Mouse (Mus musculus) ES-E14 (cell line): Measurements from ENCODE around the gene Miga2. TPM values are rescaled to one million over a fixed set of nuclear protein-coding genes. Genes with fewer than 3 reads are reported as not detected.
A peak's percentile ranks its signal among the peaks of the same experiment; 100 is the strongest.

ENCODE experiments used
- DNase-seq: peaks from one replicate; pipeline ENCODE4 v3.0.0-alpha.2; 2013; ENCODE audit warnings: low read depth, low spot score
- H3K27ac ChIP-seq: 2 replicates; pipeline ENCODE4 v1.5.1; 2012; ENCODE audit warnings: low read depth, mild to moderate bottlenecking, low read length, moderate library complexity, mixed read lengths; ENCODE audit not compliant: poor library complexity, insufficient read depth, severe bottlenecking
- H3K36me3 ChIP-seq: 2 replicates; pipeline ENCODE4 v1.6.1; 2012; ENCODE audit warnings: mild to moderate bottlenecking, low read length, moderate library complexity, mixed read lengths; ENCODE audit not compliant: control insufficient read depth, poor library complexity, insufficient read depth, severe bottlenecking
- H3K4me1 ChIP-seq, 2 experiments: fragments of 150-350 bp in 1 of 2; sonication (generic) in 1 of 2; 2 replicates each; pipeline ENCODE4 v1.6.1; 2012; ENCODE audit warnings: low read length in 2 of 2, mild to moderate bottlenecking in 1 of 2, mixed read lengths in 1 of 2; ENCODE audit not compliant: control insufficient read depth in 2 of 2, insufficient read depth in 2 of 2, poor library complexity in 1 of 2
- H3K4me3 ChIP-seq, 2 experiments: fragments of 150-350 bp in 1 of 2; sonication (generic) in 1 of 2; 2 replicates each; pipeline ENCODE4 v1.5.1; 2012; ENCODE audit warnings: low read length in 2 of 2, low read depth in 1 of 2, mild to moderate bottlenecking in 1 of 2, mixed read lengths in 1 of 2; ENCODE audit not compliant: insufficient read depth in 1 of 2, poor library complexity in 1 of 2, severe bottlenecking in 1 of 2
- H3K9ac ChIP-seq: 2 replicates; pipeline ENCODE4 v1.6.1; 2012; ENCODE audit warnings: low read depth, mild to moderate bottlenecking, low read length, mixed read lengths; ENCODE audit not compliant: poor library complexity, insufficient read depth, severe bottlenecking
- H3K9me3 ChIP-seq: fragments of 150-350 bp; sonication (generic); 2 replicates; pipeline ENCODE4 v1.6.1; 2012; ENCODE audit warnings: low read depth, mild to moderate bottlenecking, low read length; ENCODE audit not compliant: control insufficient read depth, insufficient read depth
- CHD2 ChIP-seq: IDR thresholded peaks from 2 replicates; pipeline ENCODE4 v1.6.1; 2014; ENCODE audit warnings: mild to moderate bottlenecking, low read depth, low read length, inconsistent platforms
- HCFC1 ChIP-seq: IDR thresholded peaks from 2 replicates; pipeline ENCODE4 v1.6.1; 2012; ENCODE audit warnings: low read length, inconsistent platforms, borderline replicate concordance; ENCODE audit not compliant: insufficient read depth
- MAFK ChIP-seq: IDR thresholded peaks from 2 replicates; pipeline ENCODE4 v1.6.1; 2014; ENCODE audit warnings: mild to moderate bottlenecking, low read depth, low read length, inconsistent platforms; ENCODE audit not compliant: insufficient read depth
- ZC3H11A ChIP-seq: IDR thresholded peaks from 2 replicates; pipeline ENCODE4 v1.6.1; 2012; ENCODE audit warnings: low read depth, mild to moderate bottlenecking, inconsistent platforms, low read length, borderline replicate concordance
- ZNF384 ChIP-seq: IDR thresholded peaks from 2 replicates; pipeline ENCODE4 v1.6.1; 2012; ENCODE audit warnings: low read depth, low read length, inconsistent platforms
- in situ Hi-C, 2 experiments: fragments of 600-800 bp; cut with MboI; formaldehyde crosslinking; loops; one replicate each; pipeline ENCODE4 v1.15.1; 2025; ENCODE audit warnings: low sequenced_read_pairs in 2 of 2, inconsistent platforms in 1 of 2; ENCODE audit not compliant: unreplicated experiment in 2 of 2
- total RNA-seq: library from RNA; depleted of rRNA; stranded (reverse); fragments of 300-350 nt; gene quantifications from 2 replicates; pipeline ENCODE4 v1.2.3, GENCODE M21; 2012

Gene Miga2
- total RNA-seq, 1 experiment, result 46.0 TPM

GRCm38 (mm10) chr2:30397986-30398512 is 34.0 kb downstream of the Miga2 start:
- H3K36me3 ChIP-seq, result peaks cover 17% of the 10 kb centered on the region

GRCm38 (mm10) chr2:30399191-30400171 is 35.4 kb downstream of the Miga2 start:
- TF ChIP-seq MAFK (peak; percentile 87), ZC3H11A (no peak)
- in situ Hi-C loops, result no loop called here
- H3K9ac ChIP-seq, result peak overlapping the region; percentile 15; the same call in 1 of the 2 replicates
- peaks cover 4 to 34% of the 10 kb centered on the region in 2 experiments for H3K4me1 ChIP-seq
- H3K27ac ChIP-seq, result peak overlapping the region; percentile 71
- H3K4me3 ChIP-seq, result peak overlapping the region; percentile 9 to 19; a peak in 2 of 4 replicates
- DNase-seq, result peak; percentile 42
- peaks cover 17% of the 10 kb centered on the region for H3K36me3 ChIP-seq
- H3K9me3 ChIP-seq, result no peaks in the 10 kb centered on the region

More at GRCm38 (mm10) chr2:30397986-30398512, 34.0 kb downstream of the Miga2 start:
- TF ChIP-seq ZC3H11A, result no peak
- TF ChIP-seq MAFK, result no peak
- TF ChIP-seq CHD2, result no peak
- no peak for TF ChIP-seq HCFC1
- no peak for TF ChIP-seq ZNF384
- DNase-seq, result no peak
- H3K9me3 ChIP-seq, result no peaks in the 10 kb centered on the region
- H3K27ac ChIP-seq, result no peak overlapping the region; the same call in 1 of the 2 replicates
- H3K4me3 ChIP-seq, result no peak overlapping the region
- H3K9ac ChIP-seq, result no peak overlapping the region
- peaks cover 4 to 34% of the 10 kb centered on the region in 2 experiments for H3K4me1 ChIP-seq
- in situ Hi-C loops, result no loop called here

DNA sequence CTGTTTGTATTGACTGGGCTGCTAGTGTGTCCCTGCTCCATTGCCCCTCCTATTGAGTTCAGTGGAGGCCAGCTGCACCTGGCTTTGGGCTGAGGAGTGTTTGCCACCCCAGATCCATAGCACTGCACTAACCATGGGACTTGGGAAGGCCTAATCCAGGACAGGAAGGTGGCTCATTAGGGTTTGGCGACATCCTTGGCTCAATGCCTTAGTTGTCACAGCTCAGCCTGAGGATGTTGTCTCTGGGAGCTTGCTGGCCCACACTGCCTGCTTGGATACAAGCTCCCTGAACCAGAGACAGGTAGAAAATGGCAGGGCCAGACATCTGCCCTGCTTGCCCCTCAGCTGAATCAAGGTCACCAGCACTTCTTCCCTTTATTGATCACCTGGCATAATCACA is 37.5 kb downstream of the Miga2 start:
- Histone ChIP-seq H3K4me3 (no peak overlapping the region), H3K36me3 (peaks cover 19% of the 10 kb centered on the region), H3K27ac (no peak overlapping the region), H3K4me1 (peaks cover 4 to 37% of the 10 kb centered on the region in 2 experiments), H3K9ac (no peak overlapping the region), H3K9me3 (no peaks in the 10 kb centered on the region)
- in situ Hi-C loops, result no loop called here
- DNase-seq, result no peak
- TF ChIP-seq MAFK, result no peak

DNA sequence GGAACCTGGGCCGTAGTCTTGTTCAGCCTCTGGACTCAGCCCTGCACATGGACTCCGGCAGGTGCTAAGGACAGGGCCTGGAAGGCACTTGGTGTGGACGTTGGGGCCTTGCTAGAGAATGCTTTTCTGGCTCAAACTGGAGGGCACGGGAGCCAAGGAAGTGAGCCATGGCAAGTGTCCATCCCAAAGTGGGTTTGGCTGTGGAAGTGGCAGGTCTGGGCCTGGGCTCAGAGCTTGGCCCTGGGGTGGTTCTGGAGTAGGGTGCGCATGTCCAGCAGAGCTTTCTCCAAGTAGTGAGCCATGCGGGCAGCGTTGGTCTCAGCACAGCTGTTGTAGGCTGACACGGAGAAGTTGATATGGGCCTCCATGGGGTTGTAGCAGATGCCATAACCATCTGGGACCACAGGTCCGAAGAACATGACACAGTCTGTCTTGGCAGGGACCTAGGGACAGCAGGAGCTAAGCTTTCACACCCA is 38.4 kb downstream of the Miga2 start:
- H3K9ac ChIP-seq, result no peak overlapping the region
- TF ChIP-seq ZNF384 (no peak), HCFC1 (no peak), ZC3H11A (no peak), CHD2 (no peak), MAFK (no peak)
- no peak for DNase-seq
- peaks cover 4 to 32% of the 10 kb centered on the region in 2 experiments for H3K4me1 ChIP-seq
- H3K36me3 ChIP-seq, result peaks cover 14% of the 10 kb centered on the region
- H3K4me3 ChIP-seq, result no peak overlapping the region
- in situ Hi-C loops, result no loop called here
- H3K27ac ChIP-seq, result no peak overlapping the region
- H3K9me3 ChIP-seq, result no peaks in the 10 kb centered on the region
